Mouse (Mus musculus) kidney, adult 2 months (tissue): ENCODE data around the gene Ptprn2. TPM values are rescaled to one million over a fixed set of nuclear protein-coding genes. Genes with fewer than 3 reads are reported as not detected.

Experiments used
- DNase-seq: peaks from one replicate; pipeline ENCODE4 v3.0.0; 2021
- H3K27ac ChIP-seq: fragments of 200-500 bp; 2 replicates; pipeline ENCODE4 v1.5.1; 2012; ENCODE audit warnings: low read depth, low read length, control low read depth, inconsistent platforms; ENCODE audit not compliant: insufficient read depth
- H3K27me3 ChIP-seq: fragments of 200-500 bp; replicated peaks from 2 replicates; pipeline ENCODE4 v1.6.1; 2012; ENCODE audit warnings: mild to moderate bottlenecking, moderate library complexity, low read length, inconsistent platforms; ENCODE audit not compliant: control insufficient read depth, insufficient read depth
- H3K36me3 ChIP-seq: fragments of 200-500 bp; 2 replicates; pipeline ENCODE4 v1.6.1; 2012; ENCODE audit warnings: mild to moderate bottlenecking, moderate library complexity, low read length, inconsistent platforms; ENCODE audit not compliant: control insufficient read depth, insufficient read depth
- H3K4me1 ChIP-seq: fragments of 200-500 bp; 2 replicates; pipeline ENCODE4 v1.6.1; 2011; ENCODE audit warnings: low read length; ENCODE audit not compliant: control insufficient read depth, insufficient read depth
- H3K4me3 ChIP-seq: fragments of 200-500 bp; 2 replicates; pipeline ENCODE4 v1.5.1; 2011; ENCODE audit warnings: mild to moderate bottlenecking, low read depth, low read length, control low read depth; ENCODE audit not compliant: insufficient read depth
- CTCF ChIP-seq: fragments of 200-500 bp; conservative IDR thresholded peaks from 2 replicates; pipeline ENCODE4 v1.5.1; 2011; ENCODE audit warnings: low read depth, mild to moderate bottlenecking, control low read depth, low read length, moderate library complexity, mixed read lengths; ENCODE audit not compliant: insufficient read depth, insufficient read length
- POLR2A ChIP-seq: fragments of 200-500 bp; IDR thresholded peaks from one replicate; pipeline ENCODE4 v1.6.1; 2011; ENCODE audit warnings: low read depth, low read length, control low read depth
- WGBS: fragments of 180-500 bp; shearing (Covaris S2); methylation state at CpG from one replicate; pipeline ENCODE4 v1.1.7; 2018; 5-methylcytosine and 5-hydroxymethylcytosine counted together
- polyA plus RNA-seq: library from polyadenylated mRNA; depleted of rRNA; stranded (reverse); fragments of >200 nt; gene quantifications from 2 replicates; pipeline ENCODE4 v1.2.3, GENCODE M21; 2012

The Ptprn2 gene
- polyA plus RNA-seq, 1 experiment: 0.91 TPM

GRCm38 (mm10) chr12:116689832-116690231 is 204.3 kb downstream of the Ptprn2 start:
- Histone ChIP-seq H3K36me3 (no peaks in the 10 kb centered on the region), H3K27ac (no peak overlapping the region), H3K27me3 (no peaks in the 10 kb centered on the region), H3K4me3 (no peak overlapping the region), H3K4me1 (no peaks in the 10 kb centered on the region)
- WGBS: 87% methylated on average over 2 of the region's 2 CpGs
- DNase-seq: no peak
- TF ChIP-seq POLR2A: no peak
- no peak for TF ChIP-seq CTCF

GRCm38 (mm10) chr12:116709535-116709934 is 224.0 kb downstream of the Ptprn2 start:
- Histone ChIP-seq H3K4me3 (no peak overlapping the region), H3K27me3 (no peaks in the 10 kb centered on the region), H3K4me1 (no peaks in the 10 kb centered on the region), H3K36me3 (no peaks in the 10 kb centered on the region), H3K27ac (no peak overlapping the region)
- 77% methylated on average over 5 of the region's 5 CpGs for WGBS
- no peak for DNase-seq
- TF ChIP-seq POLR2A: no peak
- TF ChIP-seq CTCF: no peak

GRCm38 (mm10) chr12:116710716-116711115 is 225.2 kb downstream of the Ptprn2 start:
- no peak for DNase-seq
- H3K4me1 ChIP-seq: no peaks in the 10 kb centered on the region
- no peak overlapping the region for H3K27ac ChIP-seq
- 67% methylated on average over 3 of the region's 3 CpGs for WGBS
- H3K36me3 ChIP-seq: no peaks in the 10 kb centered on the region
- TF ChIP-seq POLR2A (no peak), CTCF (no peak)
- H3K27me3 ChIP-seq: no peaks in the 10 kb centered on the region
- H3K4me3 ChIP-seq: no peak overlapping the region

- no peak for TF ChIP-seq POLR2A
- TF ChIP-seq CTCF: no peak
- no peak for DNase-seq
- Histone ChIP-seq H3K36me3 (no peaks in the 10 kb centered on the region), H3K27me3 (no peaks in the 10 kb centered on the region), H3K4me3 (no peak overlapping the region), H3K27ac (no peak overlapping the region), H3K4me1 (no peaks in the 10 kb centered on the region)
- WGBS: 93% methylated on average over 6 of the region's 6 CpGs
Measured at GRCm38 (mm10) chr12:116711133-116711532, 225.6 kb downstream of the Ptprn2 start.

- no peaks in the 10 kb centered on the region for H3K4me1 ChIP-seq
Measured at GRCm38 (mm10) chr12:116713096-116713495, 227.6 kb downstream of the Ptprn2 start.

GRCm38 (mm10) chr12:116721062-116721461 is 235.5 kb downstream of the Ptprn2 start:
- Histone ChIP-seq H3K36me3 (no peaks in the 10 kb centered on the region), H3K27me3 (no peaks in the 10 kb centered on the region), H3K4me1 (no peaks in the 10 kb centered on the region), H3K4me3 (no peak overlapping the region), H3K27ac (no peak overlapping the region)
- TF ChIP-seq CTCF: no peak
- TF ChIP-seq POLR2A: no peak
- WGBS: 78% methylated on average over 2 of the region's 2 CpGs
- DNase-seq: no peak

More at GRCm38 (mm10) chr12:116713096-116713495, 227.6 kb downstream of the Ptprn2 start:
- no peak for TF ChIP-seq CTCF
- TF ChIP-seq POLR2A: no peak
- no peaks in the 10 kb centered on the region for H3K36me3 ChIP-seq
- no peak overlapping the region for H3K4me3 ChIP-seq
- H3K27me3 ChIP-seq: no peaks in the 10 kb centered on the region
- no peak for DNase-seq
- no peak overlapping the region for H3K27ac ChIP-seq

- no peak overlapping the region for H3K27ac ChIP-seq
- WGBS: 84% methylated on average over 5 of the region's 5 CpGs
- no peak overlapping the region for H3K4me3 ChIP-seq
- no peaks in the 10 kb centered on the region for H3K36me3 ChIP-seq
- DNase-seq: no peak
- H3K4me1 ChIP-seq: no peaks in the 10 kb centered on the region
- H3K27me3 ChIP-seq: no peaks in the 10 kb centered on the region
- TF ChIP-seq POLR2A: no peak
- no peak for TF ChIP-seq CTCF
Measured at GRCm38 (mm10) chr12:116740141-116740540, 254.6 kb downstream of the Ptprn2 start.

- TF ChIP-seq POLR2A: no peak
- TF ChIP-seq CTCF: no peak
- H3K27me3 ChIP-seq: no peaks in the 10 kb centered on the region
- H3K36me3 ChIP-seq: no peaks in the 10 kb centered on the region
- H3K4me3 ChIP-seq: no peak overlapping the region
- H3K27ac ChIP-seq: no peak overlapping the region
- no peaks in the 10 kb centered on the region for H3K4me1 ChIP-seq
- no peak for DNase-seq
Measured at GRCm38 (mm10) chr12:116741300-116741699, 255.8 kb downstream of the Ptprn2 start.
